Mouse (Mus musculus) embryonic facial prominence, embryonic 14.5 days (tissue): ENCODE data around the gene Krcc1. TPM values are rescaled to one million over a fixed set of nuclear protein-coding genes. Genes with fewer than 3 reads are reported as not detected.
"Not testable (repeated sequence)": the region's sequence is repeated elsewhere in the genome, so short reads cannot be mapped to it uniquely, and the experiment has no call there.

Experiments used
- ATAC-seq: fragments of 200-750 bp; cut with Nextera tagmentation; 2 replicates; pipeline ENCODE4 v1.8.0; 2017; ENCODE audit warnings: low read depth, moderate number of reproducible peaks, moderate TSS enrichment
- DNase-seq: peaks from one replicate; pipeline ENCODE4 v3.0.0-alpha.2; 2015; ENCODE audit warnings: low spot score
- H3K27ac ChIP-seq: fragments of 300-500 bp; sonication (generic); replicated peaks from 2 replicates; pipeline ENCODE4 v1.5.1; 2014; ENCODE audit warnings: low read depth, mild to moderate bottlenecking, low read length, moderate library complexity
- H3K27me3 ChIP-seq: fragments of 300-500 bp; sonication (generic); replicated peaks from 2 replicates; pipeline ENCODE4 v1.6.1; 2014; ENCODE audit warnings: low read length; ENCODE audit not compliant: control insufficient read depth, insufficient read depth
- H3K36me3 ChIP-seq: fragments of 300-500 bp; sonication (generic); 2 replicates; pipeline ENCODE4 v1.6.1; 2014; ENCODE audit warnings: low read length, mixed read lengths; ENCODE audit not compliant: control insufficient read depth, insufficient read depth
- H3K4me1 ChIP-seq: fragments of 300-500 bp; sonication (generic); 2 replicates; pipeline ENCODE4 v1.6.1; 2014; ENCODE audit warnings: antibody characterized with exemption, low read length; ENCODE audit not compliant: control insufficient read depth, insufficient read depth
- H3K4me2 ChIP-seq: fragments of 300-500 bp; sonication (generic); 2 replicates; pipeline ENCODE4 v1.6.1; 2014; ENCODE audit warnings: low read depth, mild to moderate bottlenecking, low read length, moderate library complexity, mixed read lengths
- H3K4me3 ChIP-seq: fragments of 300-500 bp; sonication (generic); 2 replicates; pipeline ENCODE4 v1.5.1; 2014; ENCODE audit warnings: low read depth, mild to moderate bottlenecking, low read length
- H3K9ac ChIP-seq: fragments of 300-500 bp; sonication (generic); 2 replicates; pipeline ENCODE4 v1.6.1; 2014; ENCODE audit warnings: low read depth, mild to moderate bottlenecking, low read length, moderate library complexity, mixed read lengths
- H3K9me3 ChIP-seq: fragments of 300-500 bp; sonication (generic); 2 replicates; pipeline ENCODE4 v1.6.1; 2016; ENCODE audit warnings: low read length; ENCODE audit not compliant: control insufficient read depth
- WGBS: fragments of 180-500 bp; shearing (Covaris S2); extraction: QIAGEN DNeasy Blood & Tissue Kit; methylation state at CpG from one replicate; pipeline ENCODE4 v1.1.7; 2014; 5-methylcytosine and 5-hydroxymethylcytosine counted together
- polyA plus RNA-seq: library from polyadenylated mRNA; unstranded; fragments of >200 nt; fragmentation: Nextera tagmentation; extraction: Ambion mirVana; gene quantifications from 2 replicates; pipeline ENCODE4 v1.2.1, GENCODE M21; 2014

Gene Krcc1
- polyA plus RNA-seq, 1 experiment from 2014 or later: 47.5 TPM

DNA sequence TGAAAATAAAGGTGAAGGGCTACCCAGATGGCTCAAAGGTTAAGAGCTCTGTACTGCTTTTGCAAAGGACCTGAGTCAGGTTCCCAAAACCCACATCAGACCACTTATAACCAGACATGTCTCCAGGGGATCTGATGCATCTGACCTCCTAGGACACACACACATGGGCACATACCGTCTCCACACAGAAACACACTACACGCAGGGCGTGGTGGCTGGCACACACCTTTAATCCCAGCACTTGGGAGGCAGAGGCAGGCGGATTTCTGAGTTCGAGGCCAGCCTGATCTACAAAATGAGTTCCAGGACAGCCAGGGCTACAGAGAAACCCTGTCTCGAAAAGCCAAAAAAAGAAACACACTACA is 1.8 kb upstream of the Krcc1 start:
- not testable (repeated sequence) for H3K9me3 ChIP-seq, H3K36me3 ChIP-seq, H3K9ac ChIP-seq, ATAC-seq, H3K4me2 ChIP-seq, H3K4me3 ChIP-seq, H3K4me1 ChIP-seq, H3K27ac ChIP-seq, DNase-seq, H3K27me3 ChIP-seq
- 93% methylated on average over 6 of the region's 6 CpGs for WGBS

DNA sequence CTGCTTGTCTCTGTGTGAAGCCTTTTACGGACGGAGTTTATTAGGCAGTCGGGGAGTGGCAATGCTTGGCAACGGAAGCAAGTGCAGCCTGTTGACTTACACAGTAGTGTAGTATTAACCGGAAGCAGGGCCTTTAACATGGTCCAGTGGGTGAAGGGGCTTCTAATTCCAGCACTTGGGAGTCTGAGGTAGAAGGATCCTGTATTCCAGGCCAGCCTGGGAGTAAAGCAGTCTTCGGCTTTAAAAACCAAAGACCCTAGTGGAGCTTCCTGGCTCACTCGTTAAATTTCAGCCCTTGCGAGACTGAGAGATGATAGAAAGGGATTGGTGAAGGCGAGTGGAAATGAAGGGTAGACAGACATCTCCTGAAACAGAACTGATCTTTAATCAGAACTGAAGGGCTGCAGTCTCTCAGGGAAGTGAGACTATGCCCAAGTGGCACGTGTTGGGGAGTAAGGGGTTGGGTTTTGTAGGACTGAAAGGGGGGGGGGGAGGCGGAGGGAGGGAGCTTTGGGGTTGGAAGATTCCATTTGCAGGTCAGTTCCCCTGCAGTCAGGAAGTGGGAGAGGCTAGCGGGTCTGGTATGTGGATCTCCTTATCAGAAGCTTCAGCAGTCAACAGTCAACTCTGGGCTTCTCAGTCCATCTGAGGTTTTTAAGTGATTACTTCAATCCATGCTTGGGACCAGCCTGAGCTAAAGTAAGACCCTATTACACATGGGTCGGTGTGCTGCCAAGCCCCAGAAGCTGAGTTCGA is 998 bp upstream of the Krcc1 start:
- 0 out of 2 replicates have a peak, but pooled peaks have one; percentile 6 for ATAC-seq
- peak overlapping the region; percentile 98; the same call in 1 of the 2 replicates for H3K9ac ChIP-seq
- no peaks in the 10 kb centered on the region for H3K27me3 ChIP-seq
- peak; percentile 71 for DNase-seq
- H3K36me3 ChIP-seq: no peaks in the 10 kb centered on the region
- peak overlapping the region; percentile 96 for H3K27ac ChIP-seq
- peak overlapping the region; percentile 92 for H3K4me3 ChIP-seq
- 36% methylated on average over 13 of the region's 14 CpGs for WGBS
- H3K4me2 ChIP-seq: peak overlapping the region; percentile 60
- H3K4me1 ChIP-seq: peaks cover 3% of the 10 kb centered on the region
- H3K9me3 ChIP-seq: no peaks in the 10 kb centered on the region

DNA sequence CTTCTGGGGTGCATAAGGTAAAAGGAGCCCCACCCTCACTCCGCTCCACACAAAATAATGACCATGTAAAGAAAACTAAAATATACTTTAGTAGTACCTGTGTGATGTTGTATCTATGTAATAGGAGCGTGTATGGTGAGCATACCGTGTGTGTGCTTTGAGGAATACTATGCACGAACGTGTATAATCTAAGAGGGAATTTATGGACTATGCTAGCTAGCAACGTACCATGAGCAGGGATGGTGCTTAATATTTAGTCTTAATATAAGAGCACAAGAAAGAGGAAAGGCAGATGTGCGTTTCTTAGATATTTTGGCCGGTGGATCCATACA is 454 bp upstream of the Krcc1 start:
- Histone ChIP-seq H3K4me2 (peak overlapping the region; percentile 60), H3K27ac (peak overlapping the region; percentile 96), H3K36me3 (no peaks in the 10 kb centered on the region), H3K4me1 (peaks cover 3% of the 10 kb centered on the region), H3K4me3 (peak overlapping the region; percentile 92), H3K9ac (peak overlapping the region; percentile 98), H3K9me3 (no peaks in the 10 kb centered on the region), H3K27me3 (no peaks in the 10 kb centered on the region)
- WGBS: 2% methylated on average over 8 of the region's 8 CpGs
- DNase-seq (no peak), ATAC-seq (peak; percentile 34; the same call in 1 of the 2 replicates)

DNA sequence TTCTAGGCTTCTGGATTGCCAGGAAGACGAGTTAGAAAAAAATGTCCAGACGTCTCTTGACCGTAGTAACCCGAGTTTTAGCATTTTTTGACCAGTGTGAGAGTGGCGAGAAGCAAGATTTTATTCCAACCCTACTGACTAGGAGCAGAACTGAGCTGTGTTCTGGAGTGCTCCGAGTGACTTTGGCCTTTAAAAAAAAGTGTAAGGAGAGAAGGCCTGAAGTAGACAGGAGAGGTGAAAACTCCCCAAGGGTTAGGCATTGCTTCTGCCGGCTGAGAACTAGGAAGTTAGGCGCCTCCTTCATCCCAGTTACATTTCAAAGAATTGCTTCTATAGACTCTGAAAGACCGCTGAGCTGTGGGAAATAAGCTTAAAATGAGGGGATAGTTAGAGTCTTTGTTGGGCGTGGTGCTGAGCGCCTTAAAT is 852 bp downstream of the Krcc1 start:
- DNase-seq (peak; percentile 43), ATAC-seq (no peak)
- WGBS: under 1% methylated on average over 11 of the region's 11 CpGs

DNA sequence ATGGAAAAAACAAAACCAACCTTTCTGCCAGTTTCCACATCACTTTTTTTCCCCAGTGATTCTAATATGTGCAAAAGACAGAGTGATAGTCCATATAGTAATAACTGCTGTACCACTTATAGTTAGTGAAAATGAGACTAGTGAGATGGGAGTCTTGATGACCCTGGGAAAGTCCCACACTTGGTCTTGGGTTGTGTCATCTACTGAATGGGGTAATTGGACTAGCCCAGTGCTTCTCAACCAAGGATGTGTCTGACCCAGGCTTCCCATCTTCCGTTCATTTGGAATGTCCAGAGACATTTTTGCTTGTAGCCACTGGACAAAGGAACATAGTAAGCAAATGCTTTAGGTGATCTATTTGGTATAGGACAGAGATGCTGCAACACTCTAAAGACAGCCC is 2.2 kb downstream of the Krcc1 start:
- no peak overlapping the region for H3K27ac ChIP-seq
- H3K36me3 ChIP-seq: no peaks in the 10 kb centered on the region
- ATAC-seq (no peak), DNase-seq (no peak)
- no peaks in the 10 kb centered on the region for H3K27me3 ChIP-seq
- no peaks in the 10 kb centered on the region for H3K9me3 ChIP-seq
- H3K4me3 ChIP-seq: no peak overlapping the region
- no peak overlapping the region for H3K4me2 ChIP-seq
- H3K9ac ChIP-seq: no peak overlapping the region
- WGBS: 81% methylated on average over 1 of the region's 1 CpGs
- peaks cover 3% of the 10 kb centered on the region for H3K4me1 ChIP-seq

More for the DNA sequence above, 852 bp downstream of the Krcc1 start:
- Histone ChIP-seq H3K9me3 (no peaks in the 10 kb centered on the region), H3K9ac (peak overlapping the region; percentile 98), H3K27me3 (no peaks in the 10 kb centered on the region), H3K4me3 (peak overlapping the region; percentile 92), H3K4me1 (peaks cover 3% of the 10 kb centered on the region), H3K27ac (peak overlapping the region; percentile 96), H3K36me3 (no peaks in the 10 kb centered on the region), H3K4me2 (peak overlapping the region; percentile 60)

DNA sequence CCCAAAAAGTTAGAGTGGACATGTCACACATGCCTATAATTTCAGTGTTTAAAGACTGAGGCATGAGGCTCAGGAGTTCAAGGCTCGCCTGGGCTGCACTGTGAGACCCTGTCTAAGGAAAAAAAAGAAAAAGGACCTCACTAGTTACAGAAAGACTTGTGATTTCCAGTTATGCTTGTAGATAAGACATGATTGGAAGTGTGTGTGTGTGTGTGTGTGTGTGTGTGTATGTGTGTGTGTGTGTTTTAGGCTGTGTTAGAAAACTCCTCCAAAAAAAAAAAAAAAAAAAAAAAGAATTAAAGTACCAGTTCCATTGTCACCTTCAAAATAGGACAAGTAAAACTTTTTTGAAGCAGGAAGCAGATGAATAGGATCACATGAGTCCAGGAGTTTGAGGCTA is 3.1 kb downstream of the Krcc1 start:
- 93% methylated on average over 1 of the region's 1 CpGs for whole genome bisulfite sequencing
- Histone ChIP-seq H3K9ac (no peak overlapping the region), H3K4me3 (no peak overlapping the region), H3K4me1 (peaks cover 3% of the 10 kb centered on the region), H3K36me3 (no peaks in the 10 kb centered on the region), H3K27me3 (no peaks in the 10 kb centered on the region), H3K4me2 (no peak overlapping the region), H3K27ac (no peak overlapping the region), H3K9me3 (no peaks in the 10 kb centered on the region)
- no peak for DNase-seq
- ATAC-seq: no peak

DNA sequence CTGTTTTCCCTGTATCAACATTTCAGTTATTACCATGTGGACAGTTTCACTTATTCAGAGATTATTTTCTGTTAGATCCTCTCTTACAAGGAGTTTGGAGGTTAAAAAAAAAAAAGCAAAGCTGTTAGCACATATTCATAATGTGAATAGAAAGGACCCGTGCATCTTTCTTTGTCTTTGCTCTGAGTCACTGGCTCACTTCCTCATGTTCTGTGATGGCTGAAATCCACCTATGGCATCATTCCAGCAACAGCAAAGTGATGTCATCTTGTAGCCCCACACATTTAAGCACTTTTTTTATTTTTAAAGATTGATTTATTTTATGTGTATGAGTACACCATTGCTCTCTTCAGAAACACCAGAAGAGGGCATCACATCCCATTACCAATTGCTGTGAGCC is 7.9 kb downstream of the Krcc1 start:
- no peak for DNase-seq
- Histone ChIP-seq H3K36me3 (peaks cover 6% of the 10 kb centered on the region), H3K4me3 (no peak overlapping the region), H3K27me3 (no peaks in the 10 kb centered on the region), H3K9me3 (no peaks in the 10 kb centered on the region), H3K4me1 (no peaks in the 10 kb centered on the region; the same call in 1 of the 2 replicates), H3K27ac (no peak overlapping the region), H3K4me2 (no peak overlapping the region), H3K9ac (no peak overlapping the region)
- WGBS: 73% methylated on average over 1 of the region's 1 CpGs
- no peak for ATAC-seq

DNA sequence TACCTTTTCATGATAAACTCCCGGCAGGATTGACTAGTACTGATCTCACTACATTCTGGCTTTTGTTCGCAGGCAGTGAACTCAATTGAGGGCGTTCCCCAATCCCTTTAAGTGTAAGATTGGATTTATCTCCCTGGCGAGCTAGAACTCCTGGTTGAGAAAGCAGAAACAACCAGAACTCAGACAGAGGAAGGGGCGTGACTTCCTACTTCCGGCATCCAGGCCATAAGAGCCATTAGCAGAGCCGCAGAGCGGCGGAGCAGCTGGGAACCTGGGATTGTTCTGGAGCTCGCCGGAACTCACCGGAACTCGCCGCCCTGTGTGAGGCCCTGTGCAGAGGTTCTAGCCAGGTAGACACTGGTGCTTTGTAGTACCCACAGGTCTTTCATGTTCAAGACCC is 22.0 kb downstream of the Krcc1 start:
- DNase-seq: no peak
- 87% methylated on average over 14 of the region's 14 CpGs for WGBS
- Histone ChIP-seq H3K9me3 (no peaks in the 10 kb centered on the region), H3K4me1 (no peaks in the 10 kb centered on the region), H3K27ac (no peak overlapping the region), H3K4me2 (no peak overlapping the region), H3K9ac (no peak overlapping the region), H3K27me3 (no peaks in the 10 kb centered on the region), H3K36me3 (no peaks in the 10 kb centered on the region), H3K4me3 (no peak overlapping the region)
- ATAC-seq: no peak

DNA sequence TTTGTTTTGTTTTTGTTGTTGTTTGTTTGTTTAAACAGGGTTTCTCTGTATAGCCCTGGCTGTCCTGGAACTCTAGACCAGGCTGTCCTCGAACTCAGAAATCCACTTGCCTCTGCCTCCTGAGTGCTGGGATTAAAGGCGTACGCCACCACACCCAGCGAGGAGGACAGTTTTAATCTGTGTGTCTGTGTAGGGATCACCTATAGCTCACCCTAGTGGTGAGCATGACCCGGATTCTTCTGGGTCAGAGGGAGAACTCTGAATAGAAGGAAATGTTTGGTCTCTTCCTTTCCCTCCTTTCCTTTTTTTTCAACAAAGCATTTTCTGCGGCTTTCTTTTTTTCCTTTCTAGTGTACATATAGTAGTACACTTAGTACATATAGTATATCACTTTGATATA is 23.8 kb downstream of the Krcc1 start:
- no peaks in the 10 kb centered on the region for H3K36me3 ChIP-seq

More for the DNA sequence above, 23.8 kb downstream of the Krcc1 start:
- no peaks in the 10 kb centered on the region for H3K4me1 ChIP-seq
- no peak for DNase-seq
- H3K9ac ChIP-seq: no peak overlapping the region
- no peak overlapping the region for H3K4me2 ChIP-seq
- H3K27me3 ChIP-seq: no peaks in the 10 kb centered on the region
- 68% methylated on average over 6 of the region's 6 CpGs for WGBS
- ATAC-seq: no peak
- no peaks in the 10 kb centered on the region for H3K9me3 ChIP-seq
- no peak overlapping the region for H3K27ac ChIP-seq
- no peak overlapping the region for H3K4me3 ChIP-seq
